Mouse (Mus musculus): ENCODE results near the gene Serpinh1. TPM values are rescaled to one million over a fixed set of nuclear protein-coding genes. Genes with fewer than 3 reads are reported as not detected.

Serpinh1 gene
- polyA plus RNA-seq, 1 experiment from 2014 or later, result 0.11 TPM

DNA sequence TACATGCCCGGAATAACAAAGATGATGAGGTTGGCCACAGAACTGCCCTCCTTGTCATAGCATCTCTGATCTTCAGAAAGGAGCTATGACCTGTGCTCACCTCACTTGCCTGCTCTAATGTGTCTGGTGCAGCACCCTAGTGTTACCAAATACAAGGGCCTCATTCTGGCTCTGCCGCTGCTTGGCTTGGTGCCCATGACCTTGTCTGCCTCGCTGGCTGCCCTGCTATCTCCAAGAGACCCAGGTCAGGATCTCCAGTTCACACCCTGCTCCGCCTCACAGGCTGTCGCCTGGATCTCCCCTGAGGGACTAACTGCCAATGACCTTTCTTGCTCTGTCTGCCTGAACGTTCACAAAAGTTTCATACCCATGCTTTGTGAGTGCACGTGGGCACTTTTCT lies 4.2 kb upstream of the Serpinh1 start:
- no peak overlapping the region for H3K4me3 ChIP-seq (ENCODE audit: inconsistent target)
- no peak overlapping the region for H3K27ac ChIP-seq
- H3K36me3 ChIP-seq (ENCODE audit: inconsistent target), result no peaks in the 10 kb centered on the region
- 90% methylated on average over 7 of the region's 7 CpGs for WGBS (ENCODE audit: missing documents)
- no peaks in the 10 kb centered on the region for H3K79me2 ChIP-seq (ENCODE audit: inconsistent target)

- H3K36me3 ChIP-seq (ENCODE audit: inconsistent target), result no peaks in the 10 kb centered on the region
- WGBS (ENCODE audit: missing documents), result 77% methylated on average over 9 of the region's 9 CpGs
- H3K27ac ChIP-seq, result no peak overlapping the region
- no peaks in the 10 kb centered on the region for H3K79me2 ChIP-seq (ENCODE audit: inconsistent target)
- H3K4me3 ChIP-seq (ENCODE audit: inconsistent target), result no peak overlapping the region
These were observed 3.3 kb upstream of the Serpinh1 start for GRCm38 (mm10) chr7:99356244-99356930.

DNA sequence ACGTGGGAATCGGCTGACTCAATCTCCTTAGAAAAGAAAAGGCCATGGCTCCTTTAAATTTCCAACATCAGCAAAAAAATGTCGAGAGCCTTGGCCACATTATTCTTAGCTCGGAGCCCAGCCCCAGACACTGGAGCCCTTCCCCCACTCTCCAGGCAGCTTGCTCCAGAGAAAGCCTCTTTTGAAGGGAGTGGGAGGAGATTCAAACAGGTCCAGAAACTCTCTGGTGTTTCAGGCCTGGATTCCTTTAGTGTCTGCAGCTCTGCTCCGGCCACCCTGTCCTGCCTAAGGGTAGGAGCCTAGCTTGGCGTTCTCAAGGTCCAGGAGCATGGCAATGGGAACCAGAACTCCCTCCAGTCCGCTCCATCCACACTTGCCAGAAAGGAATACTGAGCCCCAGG lies 2.7 kb upstream of the Serpinh1 start:
- H3K4me3 ChIP-seq (ENCODE audit: inconsistent target), result no peak overlapping the region
- no peaks in the 10 kb centered on the region for H3K79me2 ChIP-seq (ENCODE audit: inconsistent target)
- 69% methylated on average over 7 of the region's 7 CpGs for WGBS (ENCODE audit: missing documents)
- no peaks in the 10 kb centered on the region for H3K36me3 ChIP-seq (ENCODE audit: inconsistent target)
- H3K27ac ChIP-seq, result no peak overlapping the region

DNA sequence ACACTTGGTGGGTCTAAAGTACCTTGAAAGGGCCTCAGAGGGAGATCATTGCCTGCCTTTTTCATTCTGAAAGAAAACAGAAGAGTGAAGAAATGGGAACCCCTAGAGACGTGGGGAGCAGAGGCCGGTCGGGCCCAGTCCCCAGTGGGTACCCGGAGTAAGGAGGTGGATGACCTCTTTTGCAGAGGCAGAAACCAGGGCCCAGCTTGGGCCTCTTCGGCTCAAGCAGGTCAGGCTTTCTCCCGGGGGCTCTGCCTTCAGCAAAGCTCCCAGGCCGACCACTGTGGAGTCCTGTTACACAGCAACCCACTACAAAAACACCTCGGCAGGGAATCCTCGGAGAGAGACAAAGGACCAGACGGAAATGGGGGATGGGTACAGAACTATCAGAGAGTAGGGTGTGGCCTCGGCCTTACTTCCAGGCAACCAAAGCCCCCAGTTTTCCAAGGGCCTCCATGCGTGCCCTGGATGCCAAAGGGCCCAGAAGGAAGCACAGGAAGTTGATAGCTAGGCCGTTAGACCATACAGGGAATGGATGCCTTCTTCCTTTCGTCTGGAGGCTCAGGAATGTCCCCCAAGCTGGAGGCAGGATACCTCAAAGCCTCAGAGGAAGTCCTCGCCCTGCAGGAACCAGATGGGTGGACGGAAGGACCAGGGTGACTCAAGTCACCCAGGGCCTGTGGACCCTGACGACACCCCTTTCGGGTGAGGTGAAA lies 1.1 kb downstream of the Serpinh1 start:
- 59% methylated on average over 18 of the region's 18 CpGs for WGBS (ENCODE audit: missing documents)
- Histone ChIP-seq H3K27ac (no peak overlapping the region), H3K4me3 (ENCODE audit: inconsistent target) (no peak overlapping the region), H3K36me3 (ENCODE audit: inconsistent target) (no peaks in the 10 kb centered on the region), H3K79me2 (ENCODE audit: inconsistent target) (no peaks in the 10 kb centered on the region)

- Histone ChIP-seq H3K79me2 (ENCODE audit: inconsistent target) (no peaks in the 10 kb centered on the region), H3K4me3 (ENCODE audit: inconsistent target) (no peak overlapping the region), H3K36me3 (ENCODE audit: inconsistent target) (no peaks in the 10 kb centered on the region), H3K27ac (no peak overlapping the region)
- WGBS (ENCODE audit: missing documents), result 96% methylated on average over 12 of the region's 12 CpGs
These were observed 1.8 kb downstream of the Serpinh1 start for GRCm38 (mm10) chr7:99351104-99351801.

DNA sequence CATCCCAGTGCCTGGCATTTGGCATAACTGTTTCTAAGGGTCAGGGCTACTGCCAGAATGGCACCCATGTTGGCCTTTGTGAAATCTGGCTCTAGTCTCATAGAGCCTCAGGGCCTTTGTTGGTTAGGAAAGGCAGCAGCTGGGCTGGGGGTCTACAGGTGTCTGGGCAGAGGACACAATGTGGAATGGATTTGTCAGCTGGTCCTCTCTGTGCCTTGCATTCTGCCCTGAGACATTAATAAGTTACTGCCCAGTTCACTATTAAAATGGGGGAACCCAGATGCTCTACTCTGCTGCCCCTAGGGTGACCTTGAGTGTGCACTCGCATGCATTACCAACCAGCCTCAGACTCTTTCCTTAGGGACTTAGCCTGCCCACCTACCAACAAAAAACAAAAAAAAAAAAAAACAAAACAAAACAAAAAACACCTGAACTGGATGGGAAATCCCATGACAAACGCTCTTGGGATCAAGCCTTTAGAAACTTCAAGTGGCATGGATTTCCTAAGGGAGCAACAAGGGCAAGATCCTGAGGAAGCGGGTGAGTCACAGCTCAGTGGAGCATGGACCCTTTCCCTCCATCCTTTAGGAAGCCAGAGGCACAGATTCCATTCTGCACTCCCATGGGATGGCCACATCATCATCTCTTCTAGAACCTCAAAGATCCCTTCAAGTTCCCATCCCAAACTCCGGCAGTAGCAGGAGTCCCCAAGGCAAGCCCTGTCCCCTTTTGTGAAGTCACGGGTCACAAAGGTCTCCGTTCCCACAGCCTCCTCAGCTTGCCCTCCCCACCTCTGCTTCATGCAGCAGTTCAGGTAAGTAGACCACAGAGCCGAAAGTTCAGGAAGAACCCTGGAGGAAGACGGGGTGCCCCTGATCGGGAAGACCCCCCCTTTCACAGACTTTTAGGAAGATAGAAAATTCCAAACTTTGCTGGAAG lies 3.0 kb downstream of the Serpinh1 start:
- Histone ChIP-seq H3K79me2 (ENCODE audit: inconsistent target) (no peaks in the 10 kb centered on the region), H3K27ac (no peak overlapping the region), H3K4me3 (ENCODE audit: inconsistent target) (no peak overlapping the region), H3K36me3 (ENCODE audit: inconsistent target) (no peaks in the 10 kb centered on the region)
- WGBS (ENCODE audit: missing documents), result 93% methylated on average over 7 of the region's 9 CpGs

DNA sequence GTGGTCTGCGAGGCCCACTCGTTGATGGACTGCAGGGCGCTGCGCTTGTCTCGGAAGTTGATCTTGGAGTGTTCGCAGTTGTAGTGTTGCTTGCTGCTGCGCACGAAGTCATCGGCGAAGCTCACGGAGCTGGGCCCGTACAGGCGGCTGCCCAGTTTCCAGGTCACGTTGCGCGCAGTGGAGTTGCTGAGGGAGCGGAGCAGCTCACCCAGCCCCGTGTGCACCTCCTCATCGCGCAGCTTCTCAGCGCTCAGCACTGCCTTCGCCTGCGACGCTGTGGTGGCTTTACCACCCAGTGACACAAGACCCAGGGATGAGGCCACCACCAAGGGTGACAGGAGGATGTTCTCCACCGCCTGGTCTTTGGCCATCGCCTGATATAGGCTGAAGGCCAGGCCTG lies 4.2 kb downstream of the Serpinh1 start:
- H3K36me3 ChIP-seq (ENCODE audit: inconsistent target), result no peaks in the 10 kb centered on the region
- no peak overlapping the region for H3K27ac ChIP-seq
- WGBS (ENCODE audit: missing documents), result 95% methylated on average over 26 of the region's 26 CpGs
- H3K79me2 ChIP-seq (ENCODE audit: inconsistent target), result no peaks in the 10 kb centered on the region
- no peak overlapping the region for H3K4me3 ChIP-seq (ENCODE audit: inconsistent target)

DNA sequence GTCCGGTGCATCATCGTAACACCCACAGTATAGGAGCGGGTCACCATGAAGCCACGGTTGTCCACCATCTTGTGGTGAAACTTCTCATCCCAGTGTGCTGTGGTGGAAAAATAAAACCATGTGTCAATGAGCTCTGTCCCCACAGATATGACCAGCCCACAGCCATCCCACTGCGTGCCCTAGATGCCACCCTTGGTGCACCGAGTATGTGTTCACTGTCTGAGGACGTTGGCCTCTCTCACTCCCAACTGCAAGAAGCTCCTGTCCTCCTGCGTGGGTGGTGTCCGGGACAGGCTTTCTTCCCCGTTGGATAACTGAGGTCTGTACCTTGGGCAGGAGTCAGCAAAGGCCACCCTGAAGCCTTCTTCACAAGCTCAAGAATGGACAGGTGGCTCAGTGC lies 5.8 kb downstream of the Serpinh1 start:
- 97% methylated on average over 10 of the region's 10 CpGs for WGBS (ENCODE audit: missing documents)
- Histone ChIP-seq H3K27ac (no peak overlapping the region), H3K4me3 (ENCODE audit: inconsistent target) (no peak overlapping the region), H3K79me2 (ENCODE audit: inconsistent target) (no peaks in the 10 kb centered on the region), H3K36me3 (ENCODE audit: inconsistent target) (no peaks in the 10 kb centered on the region)

DNA sequence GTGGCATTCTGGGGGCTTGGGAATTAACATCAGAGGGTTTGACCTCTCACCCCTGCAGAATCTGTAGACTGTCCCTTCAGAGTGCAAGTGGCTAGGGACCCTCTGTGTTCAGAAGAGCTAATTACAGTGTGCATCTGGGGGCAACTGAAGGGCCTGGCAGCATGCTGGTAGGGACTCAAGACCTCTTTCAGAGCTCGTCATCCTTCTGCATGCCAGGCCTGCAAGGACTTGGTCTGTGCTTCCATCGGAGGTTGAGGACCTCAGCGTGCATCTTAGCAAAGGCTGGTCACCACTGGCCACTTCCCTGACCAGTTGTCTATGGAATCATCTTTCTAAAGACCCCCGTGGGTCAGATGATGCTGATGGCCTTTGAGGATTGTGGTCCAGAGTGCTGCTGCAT lies 9.5 kb downstream of the Serpinh1 start:
- Histone ChIP-seq H3K79me2 (ENCODE audit: inconsistent target) (no peaks in the 10 kb centered on the region), H3K36me3 (ENCODE audit: inconsistent target) (no peaks in the 10 kb centered on the region), H3K27ac (no peak overlapping the region), H3K4me3 (ENCODE audit: inconsistent target) (no peak overlapping the region)
- 90% methylated on average over 4 of the region's 4 CpGs for WGBS (ENCODE audit: missing documents)

DNA sequence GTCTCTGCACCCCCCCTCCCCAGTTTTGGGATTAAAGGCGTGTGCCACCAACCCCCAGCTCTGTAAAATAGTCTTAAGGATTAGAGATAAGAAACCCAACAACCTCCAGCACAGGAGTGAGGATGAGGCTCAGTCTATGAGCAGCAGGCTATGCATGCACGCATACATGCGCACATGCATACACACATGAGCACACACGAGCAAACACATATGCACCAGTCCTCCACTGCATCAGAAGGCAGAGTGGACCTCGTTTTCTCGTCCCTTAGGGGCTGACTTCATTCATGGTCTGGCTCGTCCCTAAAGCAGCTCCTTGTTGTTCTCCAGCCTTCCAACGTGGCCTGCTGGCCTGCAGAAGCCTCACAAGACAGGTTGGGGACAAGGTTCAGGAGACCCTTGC lies 12.3 kb downstream of the Serpinh1 start:
- WGBS (ENCODE audit: missing documents), result 94% methylated on average over 8 of the region's 8 CpGs
- no peaks in the 10 kb centered on the region for H3K36me3 ChIP-seq (ENCODE audit: inconsistent target)
- no peaks in the 10 kb centered on the region for H3K79me2 ChIP-seq (ENCODE audit: inconsistent target)
- H3K27ac ChIP-seq, result no peak overlapping the region
- H3K4me3 ChIP-seq (ENCODE audit: inconsistent target), result no peak overlapping the region

GRCm38 (mm10) chr7:99332774-99333480 lies 20.1 kb downstream of the Serpinh1 start:
- Histone ChIP-seq H3K27ac (no peak overlapping the region), H3K4me3 (ENCODE audit: inconsistent target) (no peak overlapping the region), H3K36me3 (ENCODE audit: inconsistent target) (no peaks in the 10 kb centered on the region), H3K79me2 (ENCODE audit: inconsistent target) (no peaks in the 10 kb centered on the region)
- 52% methylated on average over 12 of the region's 12 CpGs for WGBS (ENCODE audit: missing documents)

DNA sequence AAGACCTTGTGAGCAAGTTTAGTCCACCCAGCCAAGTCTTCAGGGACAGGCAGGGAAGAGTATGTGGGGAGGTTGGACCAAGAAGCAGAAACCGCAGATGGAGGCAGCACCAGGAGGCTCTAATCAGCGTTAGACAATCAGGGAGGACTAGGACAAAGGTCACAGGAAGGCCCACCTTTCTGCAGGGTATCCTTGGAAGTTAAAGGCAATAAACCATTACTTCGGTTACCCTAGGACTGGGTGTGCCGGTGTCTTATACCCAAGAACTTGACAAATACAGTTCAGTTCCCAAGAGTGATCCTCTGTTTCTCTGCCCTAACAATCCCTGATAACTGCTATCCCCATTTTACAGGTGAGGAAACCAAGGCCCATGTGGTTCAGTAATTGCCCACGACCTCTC lies 23.0 kb downstream of the Serpinh1 start:
- H3K79me2 ChIP-seq (ENCODE audit: inconsistent target), result no peaks in the 10 kb centered on the region
- 94% methylated on average over 5 of the region's 5 CpGs for WGBS (ENCODE audit: missing documents)

GRCm38 (mm10) chr7:99328847-99329246 lies 24.2 kb downstream of the Serpinh1 start:
- H3K79me2 ChIP-seq (ENCODE audit: inconsistent target), result no peaks in the 10 kb centered on the region
- H3K27ac ChIP-seq, result no peak overlapping the region
- WGBS (ENCODE audit: missing documents), result 87% methylated on average over 4 of the region's 4 CpGs
- H3K4me3 ChIP-seq (ENCODE audit: inconsistent target), result no peak overlapping the region
- no peaks in the 10 kb centered on the region for H3K36me3 ChIP-seq (ENCODE audit: inconsistent target)

More for the DNA sequence above, 23.0 kb downstream of the Serpinh1 start:
- Histone ChIP-seq H3K4me3 (ENCODE audit: inconsistent target) (no peak overlapping the region), H3K36me3 (ENCODE audit: inconsistent target) (no peaks in the 10 kb centered on the region), H3K27ac (no peak overlapping the region)

- WGBS (ENCODE audit: missing documents), result 89% methylated on average over 6 of the region's 6 CpGs
- H3K4me3 ChIP-seq (ENCODE audit: inconsistent target), result no peak overlapping the region
- no peaks in the 10 kb centered on the region for H3K36me3 ChIP-seq (ENCODE audit: inconsistent target)
- no peak overlapping the region for H3K27ac ChIP-seq
- no peaks in the 10 kb centered on the region for H3K79me2 ChIP-seq (ENCODE audit: inconsistent target)
These were observed 26.9 kb downstream of the Serpinh1 start for GRCm38 (mm10) chr7:99326128-99326527.

All from macrophage (primary cell).